Mouse (Mus musculus) embryo, embryonic 11 days (tissue): Measurements from ENCODE around the gene Slc25a22.
"Not testable (repeated sequence)": the region's sequence is repeated elsewhere in the genome, so short reads cannot be mapped to it uniquely, and the experiment has no call there.

ENCODE experiments used
- DNase-seq: peaks from one replicate; pipeline ENCODE4 v3.0.0-alpha.2; 2015

Slc25a22 gene

GRCm38 (mm10) chr7:141457236-141457635 is 19.5 kb upstream of the Slc25a22 start:
- no peak for DNase-seq

GRCm38 (mm10) chr7:141456739-141457138 is 19.0 kb upstream of the Slc25a22 start:
- DNase-seq = no peak

- DNase-seq = peak; percentile 66
Observed at GRCm38 (mm10) chr7:141455610-141456314, 18.1 kb upstream of the Slc25a22 start.

- DNase-seq = peak; percentile 94
Observed at GRCm38 (mm10) chr7:141454967-141455551, 17.4 kb upstream of the Slc25a22 start, which contains the start of gene Pnpla2. Gene Pnpla2 (plus strand): TSS chr7:141455198.

- no peak for DNase-seq
Observed at GRCm38 (mm10) chr7:141453636-141454035, 15.9 kb upstream of the Slc25a22 start.

- no peak for DNase-seq
Observed at GRCm38 (mm10) chr7:141451928-141452327, 14.2 kb upstream of the Slc25a22 start.

- peak; percentile 96 for DNase-seq
Observed at GRCm38 (mm10) chr7:141447110-141447991, 9.7 kb upstream of the Slc25a22 start, which contains the start of gene Rplp2. Gene Rplp2 (plus strand): TSS chr7:141447370.

- not testable (repeated sequence) for DNase-seq
Observed at GRCm38 (mm10) chr7:141446374-141446773, 8.7 kb upstream of the Slc25a22 start.

- DNase-seq = peak; percentile 93
Observed at GRCm38 (mm10) chr7:141443828-141444237, 6.1 kb upstream of the Slc25a22 start, which contains the start of gene Pidd1. Gene Pidd1 (minus strand): TSS chr7:141444025.

GRCm38 (mm10) chr7:141443081-141443821 is 5.6 kb upstream of the Slc25a22 start:
- DNase-seq = peak; percentile 77

GRCm38 (mm10) chr7:141442199-141442598 is 4.5 kb upstream of the Slc25a22 start:
- DNase-seq = no peak

GRCm38 (mm10) chr7:141441460-141441859 is 3.8 kb upstream of the Slc25a22 start:
- DNase-seq = no peak

- peak; percentile 76 for DNase-seq
Observed at GRCm38 (mm10) chr7:141440613-141441012, 2.9 kb upstream of the Slc25a22 start.

GRCm38 (mm10) chr7:141439811-141440210 is 2.1 kb upstream of the Slc25a22 start:
- DNase-seq = no peak

- DNase-seq = no peak
Observed at GRCm38 (mm10) chr7:141439140-141439679, 1.5 kb upstream of the Slc25a22 start.

- no peak for DNase-seq
Observed at GRCm38 (mm10) chr7:141438201-141438968, 693 bp upstream of the Slc25a22 start.

GRCm38 (mm10) chr7:141436523-141436892 is 1.2 kb downstream of the Slc25a22 start:
- DNase-seq = no peak

- DNase-seq = no peak
Observed at GRCm38 (mm10) chr7:141435856-141436522, 1.7 kb downstream of the Slc25a22 start.

- DNase-seq = peak; percentile 68
Observed at GRCm38 (mm10) chr7:141435129-141435855, 2.4 kb downstream of the Slc25a22 start.

GRCm38 (mm10) chr7:141434464-141434863 is 3.2 kb downstream of the Slc25a22 start:
- peak; percentile 73 for DNase-seq
